Mouse (Mus musculus) embryo, embryonic 11 days (tissue): ENCODE measurements around the gene Phkg2.

ENCODE experiments used
- DNase-seq: peaks from one replicate; pipeline ENCODE4 v3.0.0-alpha.2; 2015

The Phkg2 gene

DNA sequence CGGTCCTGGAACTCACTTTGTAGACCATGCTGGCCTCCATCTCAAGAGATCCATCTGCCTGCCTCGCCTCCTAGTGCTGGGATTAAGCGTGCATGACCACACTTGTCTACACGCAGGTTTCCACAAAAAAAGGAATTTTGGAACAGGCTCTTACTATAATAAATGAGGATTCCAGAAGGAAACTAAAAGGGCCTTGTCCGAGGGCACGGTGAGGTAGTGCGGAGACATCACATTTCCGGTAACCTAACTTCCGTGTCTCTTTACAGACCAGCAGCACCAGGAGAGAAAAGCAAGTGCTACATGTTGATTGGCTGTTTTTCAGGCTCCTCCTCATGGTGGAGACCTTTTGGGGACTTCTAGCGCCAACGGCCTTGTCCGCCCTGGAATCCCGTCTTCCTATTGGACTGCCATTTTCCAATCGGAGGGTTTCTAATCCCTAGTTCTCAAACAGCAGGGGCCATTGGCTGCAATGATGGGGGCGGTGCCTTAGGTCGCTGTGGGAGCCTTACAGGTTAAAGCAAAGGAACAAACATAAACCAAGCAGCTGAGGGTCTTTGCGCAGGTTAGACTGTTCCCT, at the start of gene Phkg2:
TSS of gene Phkg2 (plus strand) at position 446 of the 577 bp plus-strand sequence.
- DNase-seq = peak; percentile 96

GRCm38 (mm10) chr7:127541671-127542070, 31.5 kb upstream of the Phkg2 start:
- DNase-seq = no peak

DNA sequence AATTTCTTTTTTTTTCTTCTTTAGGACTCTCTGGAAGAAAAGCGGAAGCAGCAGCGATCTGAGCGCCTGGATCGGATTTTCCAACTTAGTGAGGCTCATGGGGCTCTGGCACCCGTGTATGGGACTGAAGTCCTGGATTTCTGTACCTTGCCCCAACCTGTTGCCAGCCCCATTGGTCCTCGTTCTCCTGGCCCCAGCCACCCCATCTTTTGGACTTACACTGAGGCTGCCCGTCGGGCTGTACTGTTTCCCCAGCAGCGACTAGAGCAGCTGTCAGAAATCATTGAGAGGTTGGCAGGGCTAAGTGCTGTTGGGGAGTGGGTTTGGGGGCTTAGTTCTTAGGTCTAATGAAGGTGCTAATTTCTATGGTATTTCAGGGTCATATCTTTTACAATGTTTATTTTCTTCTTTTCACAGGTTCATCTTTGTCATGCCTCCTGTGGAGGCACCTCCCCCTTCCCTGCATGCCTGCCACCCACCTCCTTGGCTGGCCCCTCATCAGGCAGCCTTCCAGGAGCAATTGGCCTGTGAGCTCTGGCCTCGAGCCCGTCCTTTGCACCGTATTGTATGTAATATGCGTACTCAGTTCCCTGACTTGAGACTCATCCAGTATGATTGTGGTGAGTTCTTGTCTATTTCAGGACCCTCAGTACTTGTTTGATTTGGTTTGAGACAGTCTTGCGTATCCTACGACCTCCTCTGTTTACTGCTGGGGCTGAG, 23.9 kb upstream of the Phkg2 start:
- no peak for DNase-seq

DNA sequence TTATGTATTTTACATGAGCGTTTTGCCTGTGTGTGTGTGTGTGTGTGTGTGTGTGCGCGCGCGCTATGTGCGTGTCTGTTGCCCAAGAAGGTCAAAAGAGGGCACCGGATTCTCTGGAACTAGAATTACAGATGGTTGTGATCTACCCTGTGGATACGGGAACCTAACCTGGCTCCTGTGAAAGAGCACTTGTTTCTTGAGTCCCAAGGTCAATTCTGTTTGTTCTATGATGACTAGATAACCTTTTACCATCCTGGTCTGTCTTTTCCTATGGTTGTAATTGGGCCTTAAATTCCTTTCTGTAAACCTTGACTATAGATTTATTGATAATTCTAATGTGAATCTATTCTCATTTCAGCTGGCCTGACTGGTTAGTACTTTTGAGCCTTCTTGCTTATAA, 21.6 kb upstream of the Phkg2 start:
- DNase-seq = no peak

DNA sequence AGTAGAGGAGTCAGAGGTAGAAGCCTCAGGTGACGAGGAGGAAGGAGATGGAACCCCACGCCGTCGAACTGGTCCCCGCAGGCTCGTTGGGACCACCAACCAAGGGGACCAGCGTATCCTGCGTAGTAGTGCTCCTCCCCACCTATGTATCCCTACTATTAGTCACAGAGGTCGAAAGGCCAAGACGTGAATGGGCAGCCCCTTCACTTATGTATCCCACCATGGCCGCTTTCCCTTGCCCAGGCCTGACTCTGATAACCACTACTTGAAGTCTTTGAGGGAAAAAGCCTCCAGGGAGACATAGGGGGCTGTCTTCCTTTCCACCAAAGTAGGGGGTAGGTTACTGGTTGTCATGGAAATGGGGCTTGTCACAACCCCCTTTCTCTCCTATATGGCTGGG, 12.6 kb upstream of the Phkg2 start:
- no peak for DNase-seq

GRCm38 (mm10) chr7:127561340-127561858, 11.7 kb upstream of the Phkg2 start, which contains the start of gene Tmem265:
Tmem265 (plus strand) TSS chr7:127561390.
- no peak for DNase-seq

- no peak for DNase-seq
Measured at GRCm38 (mm10) chr7:127564381-127565150, 8.6 kb upstream of the Phkg2 start.

- no peak for DNase-seq
Measured at GRCm38 (mm10) chr7:127573503-127574008, 416 bp downstream of the Phkg2 start.

DNA sequence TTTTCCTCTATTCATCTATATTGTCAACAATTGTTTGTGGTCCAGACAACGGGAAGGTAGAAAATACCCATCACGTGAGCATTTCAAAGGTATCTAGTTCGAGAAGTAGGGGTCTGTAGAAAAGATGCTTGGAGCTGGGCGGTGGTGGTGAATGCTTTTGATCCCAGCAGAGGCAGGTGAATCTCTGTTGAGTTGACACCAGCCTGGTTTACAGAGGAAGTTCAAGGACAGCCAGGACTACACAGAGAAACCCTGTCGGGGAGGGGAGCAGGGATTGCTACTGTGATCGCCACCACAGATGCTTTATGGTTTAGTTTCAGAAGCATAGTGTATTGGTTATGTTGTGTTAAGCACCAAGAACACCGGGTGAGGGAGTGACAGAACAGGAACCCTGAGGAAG, 975 bp downstream of the Phkg2 start:
- no peak for DNase-seq

DNA sequence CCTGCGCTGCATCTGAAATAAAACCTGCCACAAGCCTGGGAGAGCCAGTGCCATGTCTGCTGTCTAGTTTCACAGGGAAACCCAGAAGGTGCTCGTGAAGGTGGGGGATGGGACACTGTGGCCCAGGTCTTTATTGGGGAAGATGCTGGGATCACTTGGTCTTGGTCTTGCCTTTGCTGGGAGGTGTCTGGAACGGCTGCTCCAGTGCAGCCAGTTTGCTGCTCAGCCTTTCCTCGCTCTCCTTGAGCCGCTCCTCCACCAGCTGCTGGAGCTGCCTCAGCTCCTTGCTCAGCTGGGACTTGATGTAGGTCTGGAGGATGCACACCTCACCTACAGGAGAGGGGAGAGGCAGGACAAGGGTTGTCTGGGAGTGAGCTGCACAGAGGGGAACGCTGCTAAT, 10.1 kb downstream of the Phkg2 start:
- DNase-seq = no peak

DNA sequence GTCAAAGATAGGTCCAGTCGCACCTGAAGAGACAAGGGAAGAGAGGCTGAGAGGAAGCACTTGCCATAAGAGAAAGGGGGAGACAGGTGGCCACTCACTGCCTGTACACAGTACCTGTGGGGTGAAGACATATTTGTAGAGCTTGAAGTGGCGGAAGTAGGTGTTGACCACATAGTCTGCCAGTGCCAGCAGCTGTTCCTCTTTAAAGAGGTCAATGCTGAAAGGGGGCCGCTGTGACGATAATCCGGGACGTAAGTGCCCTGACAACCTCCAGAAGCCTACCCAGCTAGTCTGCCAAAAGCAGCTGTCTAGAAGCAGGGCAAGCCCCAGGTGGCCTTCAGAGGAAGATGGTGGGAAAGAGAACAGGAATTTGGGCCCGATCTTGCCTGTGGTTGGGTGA, 11.9 kb downstream of the Phkg2 start:
- DNase-seq = no peak

- no peak for DNase-seq
Measured at GRCm38 (mm10) chr7:127586149-127586548, 13.0 kb downstream of the Phkg2 start.

DNA sequence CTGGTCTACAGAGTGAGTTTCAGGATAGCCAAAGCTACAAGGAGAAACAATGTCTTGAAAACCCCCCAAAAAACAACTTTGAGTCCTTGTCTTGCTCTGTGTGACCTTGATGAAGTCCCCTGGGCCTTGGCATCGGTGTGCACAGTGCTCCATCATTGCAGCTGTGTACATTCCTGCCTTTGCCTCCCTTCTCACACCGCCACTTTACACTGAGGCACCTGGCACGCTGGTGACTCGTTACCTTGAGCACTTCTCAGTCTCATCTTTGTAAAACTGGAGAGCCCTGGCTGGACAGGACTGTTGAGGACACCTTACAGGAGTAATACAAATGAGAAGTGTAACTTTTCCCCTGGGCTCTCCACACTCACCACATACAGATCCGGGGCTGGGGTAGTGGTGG, 14.1 kb downstream of the Phkg2 start:
- no peak for DNase-seq

DNA sequence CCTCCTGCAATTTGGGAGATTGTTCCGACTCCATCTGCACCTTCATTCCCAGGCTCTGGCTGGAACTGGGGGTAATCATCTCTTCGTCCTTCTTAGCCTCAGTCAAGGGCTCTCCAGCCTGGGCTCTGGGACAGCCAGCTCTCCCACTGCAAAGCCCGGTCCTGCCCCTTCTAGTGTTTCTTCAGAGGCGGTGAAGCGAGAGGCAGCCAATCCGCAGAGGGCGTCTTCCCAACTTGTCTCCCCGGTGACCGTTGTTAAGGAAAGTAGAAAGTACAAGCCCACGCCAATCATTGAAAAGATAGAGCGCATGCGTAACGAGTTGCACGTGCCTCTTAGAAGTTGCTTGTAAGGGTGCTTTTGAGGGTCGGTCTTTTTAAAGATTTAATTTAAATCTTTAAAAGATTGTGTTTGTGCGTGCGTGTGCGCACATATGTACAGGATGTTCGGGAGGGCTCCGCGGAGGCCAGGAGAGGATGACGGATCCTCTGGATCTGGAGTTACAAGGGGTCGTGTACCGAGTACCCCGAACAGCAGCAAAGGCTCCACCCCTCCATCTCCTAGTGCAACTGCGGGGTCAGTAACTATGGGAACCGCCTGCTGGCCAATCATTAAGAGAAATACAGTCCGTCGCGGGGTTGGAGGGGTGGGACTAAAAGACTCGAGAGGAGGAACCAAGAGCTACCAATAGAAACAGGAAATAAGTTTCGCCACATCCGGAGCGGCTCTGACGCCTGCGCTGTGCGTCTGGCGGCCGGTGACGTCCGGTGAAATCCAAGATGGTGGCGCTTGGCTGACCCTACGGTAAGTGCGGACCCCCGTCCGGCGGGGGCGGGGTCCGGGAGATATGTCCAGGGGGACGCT, 15.1 kb downstream of the Phkg2 start, which contains the start of the genes Ccdc189 and Rnf40:
TSS of gene Ccdc189 (minus strand) at position 585 of the 861 bp plus-strand sequence.
TSS of gene Rnf40 (plus strand) at position 757 of the 861 bp plus-strand sequence.
- peak; percentile 98 for DNase-seq

DNA sequence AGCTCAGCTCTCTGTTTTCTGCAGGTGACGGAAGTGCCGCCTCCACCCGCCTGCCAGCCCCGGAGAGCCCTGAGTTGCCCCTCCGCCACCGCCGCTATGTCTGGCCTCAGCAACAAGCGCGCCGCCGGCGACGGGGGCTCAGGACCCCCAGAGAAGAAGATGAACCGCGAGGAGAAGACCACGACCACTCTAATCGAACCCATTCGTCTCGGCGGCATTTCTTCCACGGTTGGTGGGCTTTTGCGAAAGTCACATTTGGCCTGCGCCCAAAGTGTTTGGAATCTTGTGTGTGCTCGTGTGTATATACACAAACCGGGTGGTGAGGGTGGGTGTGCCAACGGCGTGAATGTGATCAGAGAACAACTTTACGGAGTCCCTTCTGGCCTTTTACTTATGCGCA, 15.8 kb downstream of the Phkg2 start:
- no peak for DNase-seq

DNA sequence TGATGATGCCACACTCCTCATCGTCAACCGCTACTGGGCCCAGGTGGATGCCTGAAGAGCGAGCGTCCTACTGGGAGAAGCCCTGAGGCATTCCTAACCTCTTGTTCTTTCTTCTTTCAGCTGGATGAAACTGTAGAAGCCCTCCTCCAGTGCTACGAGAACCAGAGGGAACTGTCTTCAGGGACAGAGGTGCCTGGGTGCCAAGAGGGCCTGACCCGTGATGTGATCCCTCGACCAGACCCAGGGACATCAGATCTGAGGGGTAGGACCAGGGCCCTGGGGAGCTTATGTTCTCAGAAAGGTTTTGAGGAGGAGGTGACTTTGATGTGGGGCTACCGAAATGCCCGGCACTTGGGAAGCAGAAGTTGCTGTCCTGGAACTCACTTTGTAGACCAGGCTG, 16.5 kb downstream of the Phkg2 start:
- DNase-seq = no peak

DNA sequence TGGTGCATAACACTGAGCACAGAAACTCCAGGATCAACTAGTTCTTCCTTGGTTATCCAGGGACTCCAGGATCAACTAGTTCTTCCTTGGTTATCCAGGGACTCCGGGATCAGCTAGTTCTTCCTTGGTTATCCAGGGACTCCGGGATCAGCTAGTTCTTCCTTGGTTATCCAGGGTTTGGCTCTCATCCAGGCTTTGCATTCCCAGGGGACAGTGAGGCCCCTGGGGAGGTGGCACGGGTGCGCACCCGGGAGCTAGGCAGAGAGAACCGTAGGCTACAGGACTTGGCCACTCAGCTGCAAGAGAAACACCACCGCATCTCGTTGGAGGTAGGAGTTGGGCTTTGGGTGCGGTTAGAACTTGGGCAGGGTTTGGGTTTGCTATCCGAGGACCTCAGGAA, 18.0 kb downstream of the Phkg2 start:
- no peak for DNase-seq

DNA sequence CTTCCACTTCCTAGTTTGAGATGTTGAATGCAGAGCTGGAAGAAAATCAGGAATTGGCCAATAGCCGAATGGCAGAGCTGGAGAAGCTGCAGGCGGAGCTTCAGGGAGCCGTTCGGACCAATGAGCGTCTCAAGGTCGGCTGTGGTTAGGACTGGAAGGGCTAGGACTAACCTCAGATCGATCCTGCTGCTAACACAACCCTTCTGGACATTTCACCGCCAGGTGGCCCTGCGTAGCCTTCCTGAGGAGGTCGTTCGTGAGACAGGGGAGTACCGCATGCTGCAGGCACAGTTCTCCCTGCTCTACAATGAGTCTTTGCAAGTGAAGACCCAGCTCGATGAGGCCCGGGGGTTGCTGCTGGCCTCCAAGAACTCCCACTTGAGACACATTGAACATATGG, 19.4 kb downstream of the Phkg2 start:
- no peak for DNase-seq

DNA sequence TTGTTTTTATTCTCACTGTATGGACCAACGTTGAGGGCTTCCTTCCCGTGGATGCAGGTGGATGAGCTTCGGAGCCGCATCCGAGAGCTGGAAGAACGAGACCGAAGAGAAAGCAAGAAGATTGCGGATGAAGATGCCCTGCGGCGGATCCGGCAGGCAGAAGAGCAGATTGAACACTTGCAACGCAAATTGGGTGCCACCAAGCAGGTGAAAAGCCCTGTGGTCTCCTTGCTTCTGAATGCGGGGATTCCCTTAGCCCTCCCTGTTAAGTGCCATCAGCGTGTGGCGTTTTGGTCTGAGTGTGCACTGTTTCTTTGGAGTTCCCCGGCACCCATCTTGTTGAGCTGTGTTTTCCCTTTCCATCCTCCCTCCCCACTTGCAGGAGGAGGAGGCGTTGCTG, 23.6 kb downstream of the Phkg2 start:
- no peak for DNase-seq

GRCm38 (mm10) chr7:127600612-127601011, 27.5 kb downstream of the Phkg2 start:
- DNase-seq = no peak

- no peak for DNase-seq
Measured at GRCm38 (mm10) chr7:127601735-127602134, 28.6 kb downstream of the Phkg2 start.

- DNase-seq = no peak
Measured at GRCm38 (mm10) chr7:127602903-127603302, 29.8 kb downstream of the Phkg2 start.
